Mouse (Mus musculus): ENCODE measurements at regions not wholly inside any gene's neighbourhood (a gene's known extent, or its start where the extent isn't known, plus 50 kb on each side); places are given as distances from the start of the nearest gene placed in this dataset.

DNA sequence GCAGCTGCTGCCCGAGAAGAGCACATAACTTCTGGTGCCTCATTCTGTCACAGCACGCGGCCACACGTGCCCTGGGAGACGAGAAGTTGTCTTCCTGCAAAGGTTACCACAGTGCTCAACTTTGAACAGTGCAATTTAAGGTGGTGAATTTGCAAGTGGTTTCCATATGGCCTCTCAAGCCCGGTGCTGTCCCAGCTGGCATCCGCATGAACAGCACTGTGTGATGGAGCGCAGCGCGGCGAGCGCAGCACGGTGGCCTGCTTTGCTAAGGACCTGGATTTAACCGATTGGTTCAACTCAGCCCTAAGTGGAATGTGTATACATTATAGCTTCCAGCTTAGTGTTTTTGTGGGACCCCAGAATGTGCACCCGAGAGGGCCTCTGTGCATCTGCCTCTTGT lies 89.6 kb upstream of the Arglu1 start:
- no peak for ATAC-seq (replicated peaks in 1 of 2; ENCODE audit: insufficient read depth in 1 of 2, low FRiP score in 2 of 2, low TSS enrichment in 1 of 2, low read depth in 1 of 2, poor library complexity in 2 of 2, severe bottlenecking in 2 of 2)

GRCm38 (mm10) chr8:8774496-8775015 lies 84.2 kb upstream of the Arglu1 start:
- ATAC-seq (replicated peaks in 1 of 2; ENCODE audit: insufficient read depth in 1 of 2, low FRiP score in 2 of 2, low TSS enrichment in 1 of 2, low read depth in 1 of 2, poor library complexity in 2 of 2, severe bottlenecking in 2 of 2), result no peak

DNA sequence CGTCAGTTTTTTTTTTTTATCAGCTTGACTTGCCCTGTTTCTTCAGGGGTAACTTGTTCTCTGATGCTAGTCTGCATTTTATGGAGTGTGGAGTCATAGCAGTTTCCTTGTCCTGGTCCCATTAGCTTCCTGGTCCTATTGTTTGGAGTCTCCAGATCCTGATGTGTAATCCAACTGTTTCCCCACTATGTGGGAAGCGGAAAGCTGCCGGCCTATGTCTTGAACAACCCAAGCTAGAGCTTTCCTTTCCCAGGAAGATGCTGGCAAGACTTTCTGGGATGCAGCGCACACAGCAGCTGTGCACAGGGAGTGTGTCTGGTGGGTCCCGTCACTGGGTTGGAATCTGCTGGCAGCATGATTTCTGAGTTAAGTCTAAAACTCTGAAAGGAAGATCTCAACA lies 82.1 kb upstream of the Arglu1 start:
- ATAC-seq (replicated peaks in 1 of 2; ENCODE audit: insufficient read depth in 1 of 2, low FRiP score in 2 of 2, low TSS enrichment in 1 of 2, low read depth in 1 of 2, poor library complexity in 2 of 2, severe bottlenecking in 2 of 2), result no peak

DNA sequence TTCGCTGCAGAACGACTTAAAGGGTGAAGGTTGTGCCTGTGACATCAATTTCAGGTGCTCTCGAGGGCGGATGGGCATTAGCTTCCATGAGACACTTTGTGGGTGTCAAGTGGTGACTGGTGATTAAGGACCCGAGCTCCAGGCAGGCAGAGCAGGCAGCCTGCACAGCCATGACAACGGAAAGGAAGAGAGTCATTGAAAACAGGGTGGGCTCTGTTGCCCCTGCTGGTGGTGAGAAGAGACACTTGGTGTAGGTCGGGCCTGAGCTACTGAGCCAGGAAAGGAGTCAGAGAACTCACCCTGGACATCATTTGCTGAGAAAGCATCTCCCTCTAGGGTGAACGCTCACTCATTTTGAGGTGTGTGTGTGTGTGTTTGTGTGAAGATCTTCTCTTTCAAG lies 80.1 kb upstream of the Arglu1 start:
- ATAC-seq (replicated peaks in 1 of 2; ENCODE audit: insufficient read depth in 1 of 2, low FRiP score in 2 of 2, low TSS enrichment in 1 of 2, low read depth in 1 of 2, poor library complexity in 2 of 2, severe bottlenecking in 2 of 2), result no peak

- ATAC-seq (replicated peaks in 1 of 2; ENCODE audit: insufficient read depth in 1 of 2, low FRiP score in 2 of 2, low TSS enrichment in 1 of 2, low read depth in 1 of 2, poor library complexity in 2 of 2, severe bottlenecking in 2 of 2), result no peak
Observed at GRCm38 (mm10) chr8:8762354-8762753, 72.0 kb upstream of the Arglu1 start.

DNA sequence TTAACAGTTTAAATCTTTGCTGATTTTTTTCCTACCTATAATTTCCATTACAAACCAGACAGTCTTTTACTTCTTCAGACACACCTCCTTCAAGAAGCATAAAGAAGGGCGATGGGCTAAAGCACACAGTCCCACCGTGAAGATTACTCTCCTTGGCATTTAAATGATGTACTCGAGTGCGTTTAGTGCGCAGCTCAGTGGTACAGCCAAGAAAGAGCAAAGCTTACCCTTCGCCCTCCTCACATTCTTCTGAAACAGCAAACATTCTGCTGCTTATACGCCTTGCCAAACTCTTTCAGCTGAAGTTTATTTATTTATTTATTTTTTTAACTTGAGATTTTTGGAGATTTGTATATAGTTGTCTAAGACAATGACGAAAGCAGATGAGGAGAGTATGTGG lies 68.0 kb upstream of the Arglu1 start:
- ATAC-seq (replicated peaks in 1 of 2; ENCODE audit: insufficient read depth in 1 of 2, low FRiP score in 2 of 2, low TSS enrichment in 1 of 2, low read depth in 1 of 2, poor library complexity in 2 of 2, severe bottlenecking in 2 of 2), result no peak

DNA sequence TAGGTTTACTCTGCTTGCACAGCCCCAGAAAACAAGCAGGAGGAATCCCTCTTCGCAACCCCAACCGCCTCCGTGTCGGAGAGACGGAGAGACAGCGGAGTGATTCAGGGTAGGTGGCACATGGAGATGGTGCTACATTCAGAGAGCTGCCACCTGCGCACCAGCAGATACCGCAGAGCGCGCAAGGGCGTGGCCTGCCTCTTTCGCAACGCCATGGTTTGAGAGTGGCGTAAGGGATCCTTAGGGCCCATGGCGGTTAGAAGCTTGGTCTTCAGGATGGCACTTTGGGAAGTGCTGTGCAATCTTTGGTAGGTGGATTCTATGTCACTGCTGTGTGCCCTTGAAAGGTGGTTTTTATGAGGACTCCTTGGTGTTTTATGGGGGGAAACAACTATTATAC lies 60.9 kb upstream of the Arglu1 start:
- no peak for ATAC-seq (replicated peaks in 1 of 2; ENCODE audit: insufficient read depth in 1 of 2, low FRiP score in 2 of 2, low TSS enrichment in 1 of 2, low read depth in 1 of 2, poor library complexity in 2 of 2, severe bottlenecking in 2 of 2)

- ATAC-seq (replicated peaks in 1 of 2; ENCODE audit: insufficient read depth in 1 of 2, low FRiP score in 2 of 2, low TSS enrichment in 1 of 2, low read depth in 1 of 2, poor library complexity in 2 of 2, severe bottlenecking in 2 of 2), result peak; percentile 74 to 84
Observed at GRCm38 (mm10) chr8:8746691-8747090, 56.4 kb upstream of the Arglu1 start.

GRCm38 (mm10) chr8:8745615-8746285 lies 55.4 kb upstream of the Arglu1 start:
- ATAC-seq (replicated peaks in 1 of 2; ENCODE audit: insufficient read depth in 1 of 2, low FRiP score in 2 of 2, low TSS enrichment in 1 of 2, low read depth in 1 of 2, poor library complexity in 2 of 2, severe bottlenecking in 2 of 2), result peak; percentile 49 to 57; a peak in 2 of 4 replicates

Measured in hematopoietic stem cell, adult 5-6 weeks (primary cell).